Mouse (Mus musculus): ENCODE data around the gene Gbp7. TPM values are rescaled to one million over a fixed set of nuclear protein-coding genes. Genes with fewer than 3 reads are reported as not detected.

Gbp7 gene
- 35.6 TPM for polyA plus RNA-seq (2015; fragmentation: Illumina TruSeq; extraction: RNeasy Lipid Tissue Mini Kit (QIAGEN cat#74804); ENCODE audit: insufficient read depth, low replicate concordance)

GRCm38 (mm10) chr3:142530087-142530953, at the start of gene Gbp7:
TSS of gene Gbp7 (plus strand) at chr3:142530342.

GRCm38 (mm10) chr3:142493536-142494061, 36.5 kb upstream of the Gbp7 start, which contains the start of gene Gbp5:
TSS of gene Gbp5 (plus strand) at chr3:142493978.

DNA sequence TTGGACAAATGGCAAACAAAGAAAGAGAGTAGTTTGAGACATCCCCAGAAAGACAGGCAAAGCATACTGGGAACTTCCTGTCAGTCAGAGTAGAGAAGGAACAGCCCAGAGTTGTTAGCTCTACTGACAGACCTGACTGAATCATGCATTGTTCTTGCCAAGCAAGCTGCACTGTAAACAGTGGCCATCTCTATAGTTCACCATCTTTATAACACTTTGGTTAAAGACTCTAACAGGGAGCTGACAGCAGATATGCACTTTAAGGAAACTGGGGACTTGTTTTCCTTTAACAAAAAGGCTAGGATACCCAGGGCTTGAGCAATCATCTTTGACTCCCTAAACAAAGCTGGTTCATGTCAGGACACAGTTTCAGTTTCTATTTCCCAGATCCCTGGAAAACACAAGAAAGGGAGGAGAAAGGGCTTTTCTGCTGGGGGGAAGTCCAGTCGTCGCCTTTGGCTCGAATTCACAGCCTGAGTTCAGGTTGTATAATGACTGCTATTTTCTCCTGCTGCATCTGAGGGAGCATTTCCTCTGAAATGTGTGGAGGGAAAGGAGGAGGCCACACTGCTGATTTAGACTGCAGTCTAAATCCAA, 29.6 kb downstream of the Gbp7 start, which contains the start of gene Gbp3:
TSS of gene Gbp3 (plus strand) at position 395 of the 597 bp plus-strand sequence.

DNA sequence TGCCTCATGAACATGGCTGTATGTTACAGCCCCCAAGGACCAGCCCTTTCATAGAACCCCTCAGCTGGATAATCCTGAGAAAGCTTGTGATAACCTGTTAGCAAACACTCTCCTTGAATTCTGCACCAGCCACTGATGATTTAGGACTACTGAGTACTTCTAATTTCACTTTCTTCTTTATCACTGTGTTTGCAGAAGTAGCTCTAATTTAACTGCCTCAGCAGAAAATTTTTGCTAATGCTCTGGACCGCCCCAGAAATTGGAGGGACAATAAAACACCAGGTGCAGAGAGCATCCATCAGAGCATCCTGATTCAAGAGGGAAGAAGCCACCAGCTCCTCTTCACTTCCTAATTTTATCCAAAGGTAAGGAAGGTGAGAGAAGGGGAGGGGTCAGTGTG, 64.4 kb downstream of the Gbp7 start, which contains the start of gene Gbp2b:
TSS of gene Gbp2b (plus strand) at position 301 of the 400 bp plus-strand sequence.

Other genes starting within 250 kb of the Gbp7 start
- gene Pdlim5, start 134.6 kb upstream of the Gbp7 start, polyA plus RNA-seq (2015; fragmentation: Illumina TruSeq; extraction: RNeasy Lipid Tissue Mini Kit (QIAGEN cat#74804); ENCODE audit: insufficient read depth, low replicate concordance): 43.0 TPM
- 47.0 TPM for gene Gbp5, start 36.4 kb upstream of the Gbp7 start, polyA plus RNA-seq (2015; fragmentation: Illumina TruSeq; extraction: RNeasy Lipid Tissue Mini Kit (QIAGEN cat#74804); ENCODE audit: insufficient read depth, low replicate concordance)
- gene Gbp3, start 29.7 kb downstream of the Gbp7 start, polyA plus RNA-seq (2015; fragmentation: Illumina TruSeq; extraction: RNeasy Lipid Tissue Mini Kit (QIAGEN cat#74804); ENCODE audit: insufficient read depth, low replicate concordance): 61.1 TPM
- gene Gbp2b, start 64.5 kb downstream of the Gbp7 start, polyA plus RNA-seq (2015; fragmentation: Illumina TruSeq; extraction: RNeasy Lipid Tissue Mini Kit (QIAGEN cat#74804); ENCODE audit: insufficient read depth, low replicate concordance): 1.5 TPM
- gene Gbp2, start 90.3 kb downstream of the Gbp7 start, polyA plus RNA-seq (2015; fragmentation: Illumina TruSeq; extraction: RNeasy Lipid Tissue Mini Kit (QIAGEN cat#74804); ENCODE audit: insufficient read depth, low replicate concordance): 63.6 TPM
- 12.1 TPM for gene Kyat3, start 170.7 kb downstream of the Gbp7 start, polyA plus RNA-seq (2015; fragmentation: Illumina TruSeq; extraction: RNeasy Lipid Tissue Mini Kit (QIAGEN cat#74804); ENCODE audit: insufficient read depth, low replicate concordance)
- gene Gtf2b, start 234.7 kb downstream of the Gbp7 start, polyA plus RNA-seq (2015; fragmentation: Illumina TruSeq; extraction: RNeasy Lipid Tissue Mini Kit (QIAGEN cat#74804); ENCODE audit: insufficient read depth, low replicate concordance): 59.3 TPM

Measured in spleen, adult 10 weeks (tissue).